Mouse (Mus musculus) small intestine, adult 2 months (tissue): ENCODE data around the gene Cbx5.

Experiments used
- CTCF ChIP-seq: fragments of 200-500 bp; IDR thresholded peaks from 2 replicates; pipeline ENCODE4 v1.5.1; 2012; ENCODE audit warnings: low read depth, mild to moderate bottlenecking, control low read depth, inconsistent platforms, low read length, moderate library complexity, mixed read lengths; ENCODE audit not compliant: insufficient replicate concordance, insufficient read length; ENCODE audit errors: extremely low read depth
- POLR2A ChIP-seq: fragments of 200-500 bp; IDR thresholded peaks from 2 replicates; pipeline ENCODE4 v1.6.1; 2012; ENCODE audit warnings: low read depth, mild to moderate bottlenecking, control low read depth, inconsistent platforms, low read length, moderate library complexity

- TF ChIP-seq CTCF = no peak
- TF ChIP-seq POLR2A = no peak
Measured at GRCm38 (mm10) chr15:103221386-103221785, 18.2 kb downstream of the Cbx5 start.
